Mouse (Mus musculus) hindbrain, postnatal 0 days (tissue): ENCODE measurements at regions not wholly inside any gene's neighbourhood (a gene's known extent, or its start where the extent isn't known, plus 50 kb on each side); places are given as distances from the start of the nearest gene placed in this dataset.

Source experiments
- ATAC-seq: fragments of 200-750 bp; cut with Nextera tagmentation; 2 replicates; pipeline ENCODE4 v1.8.0; 2017; ENCODE audit warnings: mild to moderate bottlenecking, moderate TSS enrichment, moderate library complexity
- DNase-seq: peaks from one replicate; pipeline ENCODE4 v3.0.0-alpha.2; 2015; ENCODE audit warnings: low spot score
- H3K27ac ChIP-seq: fragments of 300-500 bp; sonication (generic); 2 replicates; pipeline ENCODE4 v1.5.1; 2014; ENCODE audit warnings: mild to moderate bottlenecking
- H3K27me3 ChIP-seq: fragments of 300-500 bp; sonication (generic); 2 replicates; pipeline ENCODE4 v1.6.1; 2014; ENCODE audit warnings: low read length, mixed read lengths; ENCODE audit not compliant: insufficient read depth
- H3K36me3 ChIP-seq: fragments of 300-500 bp; sonication (generic); 2 replicates; pipeline ENCODE4 v1.6.1; 2014; ENCODE audit warnings: low read length, mixed read lengths; ENCODE audit not compliant: insufficient read depth
- H3K4me1 ChIP-seq: fragments of 300-500 bp; sonication (generic); 2 replicates; pipeline ENCODE4 v1.6.1; 2014; ENCODE audit warnings: antibody characterized with exemption, low read length, mixed read lengths; ENCODE audit not compliant: insufficient read depth
- H3K4me2 ChIP-seq: fragments of 300-500 bp; sonication (generic); 2 replicates; pipeline ENCODE4 v1.6.1; 2014; ENCODE audit warnings: low read depth, mild to moderate bottlenecking, low read length, moderate library complexity, mixed read lengths
- H3K4me3 ChIP-seq: fragments of 300-500 bp; sonication (generic); 2 replicates; pipeline ENCODE4 v1.5.1; 2014; ENCODE audit warnings: low read length
- H3K9ac ChIP-seq: fragments of 300-500 bp; sonication (generic); replicated peaks from 2 replicates; pipeline ENCODE4 v1.6.1; 2014; ENCODE audit warnings: mild to moderate bottlenecking, low read length, moderate library complexity, mixed read lengths
- H3K9me3 ChIP-seq: fragments of 300-500 bp; sonication (generic); 2 replicates; pipeline ENCODE4 v1.6.1; 2016; ENCODE audit warnings: low read length, mixed read lengths
- CTCF ChIP-seq: IDR thresholded peaks from 2 replicates; pipeline ENCODE4 v1.5.1; 2016; ENCODE audit warnings: antibody characterized with exemption, control low read depth, low read depth
- WGBS: fragments of 180-500 bp; shearing (Covaris S2); extraction: QIAGEN DNeasy Blood & Tissue Kit; methylation state at CpG from one replicate; pipeline ENCODE4 v1.1.7; 2014; 5-methylcytosine and 5-hydroxymethylcytosine counted together

- 56% methylated on average over 7 of the region's 7 CpGs for WGBS
- no peak for DNase-seq
- Histone ChIP-seq H3K9ac (no peak overlapping the region), H3K36me3 (no peaks in the 10 kb centered on the region), H3K9me3 (no peaks in the 10 kb centered on the region), H3K27me3 (no peaks in the 10 kb centered on the region), H3K27ac (no peak overlapping the region), H3K4me1 (peaks cover 12% of the 10 kb centered on the region; the same call in 1 of the 2 replicates), H3K4me3 (no peak overlapping the region), H3K4me2 (no peak overlapping the region)
- ATAC-seq = no peak
- no peak for TF ChIP-seq CTCF
Measured at GRCm38 (mm10) chr8:127779021-127779689, 579.2 kb upstream of the Nrp1 start.

DNA sequence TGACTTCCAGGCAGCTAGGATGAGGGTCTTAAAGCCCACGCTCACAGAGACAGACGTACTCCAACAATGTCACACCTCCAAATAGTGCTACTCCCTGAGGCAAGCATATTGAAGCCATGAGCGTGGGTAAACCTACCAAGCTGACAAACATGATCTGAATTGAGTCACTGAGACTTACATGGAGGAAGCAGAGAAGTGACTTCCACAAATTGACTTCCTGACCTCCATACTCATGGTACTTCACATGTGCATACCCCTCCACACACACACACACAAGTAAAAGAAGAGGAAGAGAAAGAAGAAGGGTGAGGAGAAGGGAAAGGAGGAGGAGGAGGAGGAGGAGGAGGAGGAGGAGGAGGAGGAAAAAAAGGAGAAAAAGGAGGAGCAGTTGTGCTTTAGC lies 577.8 kb upstream of the Nrp1 start:
- Histone ChIP-seq H3K36me3 (no peaks in the 10 kb centered on the region), H3K9me3 (no peaks in the 10 kb centered on the region), H3K27me3 (no peaks in the 10 kb centered on the region), H3K9ac (no peak overlapping the region), H3K4me3 (no peak overlapping the region), H3K4me2 (no peak overlapping the region), H3K27ac (no peak overlapping the region), H3K4me1 (peaks cover 10% of the 10 kb centered on the region; the same call in 1 of the 2 replicates)
- DNase-seq = no peak
- no peak for ATAC-seq
- TF ChIP-seq CTCF = no peak
- WGBS = 91% methylated on average over 3 of the region's 3 CpGs

GRCm38 (mm10) chr8:127781011-127781410 lies 577.4 kb upstream of the Nrp1 start:
- H3K4me3 ChIP-seq = no peak overlapping the region
- ATAC-seq = no peak
- no peak for DNase-seq
- no peak for TF ChIP-seq CTCF
- no peak overlapping the region for H3K27ac ChIP-seq
- H3K4me1 ChIP-seq = peaks cover 6% of the 10 kb centered on the region; the same call in 1 of the 2 replicates
- H3K9ac ChIP-seq = no peak overlapping the region
- no peaks in the 10 kb centered on the region for H3K27me3 ChIP-seq
- H3K9me3 ChIP-seq = no peaks in the 10 kb centered on the region
- no peaks in the 10 kb centered on the region for H3K36me3 ChIP-seq
- 81% methylated on average over 1 of the region's 1 CpGs for WGBS
- no peak overlapping the region for H3K4me2 ChIP-seq

- ATAC-seq = no peak
- no peak overlapping the region for H3K9ac ChIP-seq
- H3K4me2 ChIP-seq = no peak overlapping the region
- no peak overlapping the region for H3K27ac ChIP-seq
- H3K27me3 ChIP-seq = no peaks in the 10 kb centered on the region
- no peak for TF ChIP-seq CTCF
- H3K4me3 ChIP-seq = no peak overlapping the region
- WGBS = 80% methylated on average over 5 of the region's 5 CpGs
- H3K9me3 ChIP-seq = no peaks in the 10 kb centered on the region
- H3K4me1 ChIP-seq = no peaks in the 10 kb centered on the region
- no peaks in the 10 kb centered on the region for H3K36me3 ChIP-seq
- DNase-seq = no peak
Measured at GRCm38 (mm10) chr8:127792611-127793010, 565.8 kb upstream of the Nrp1 start.

GRCm38 (mm10) chr8:127799849-127800471 lies 558.4 kb upstream of the Nrp1 start:
- Histone ChIP-seq H3K4me3 (no peak overlapping the region), H3K36me3 (no peaks in the 10 kb centered on the region), H3K27ac (no peak overlapping the region), H3K9ac (no peak overlapping the region), H3K4me1 (peaks cover 5% of the 10 kb centered on the region; the same call in 1 of the 2 replicates), H3K9me3 (no peaks in the 10 kb centered on the region), H3K4me2 (no peak overlapping the region), H3K27me3 (no peaks in the 10 kb centered on the region)
- no peak for TF ChIP-seq CTCF
- no peak for ATAC-seq
- DNase-seq = no peak
- WGBS = 86% methylated on average over 6 of the region's 6 CpGs

- Histone ChIP-seq H3K27me3 (no peaks in the 10 kb centered on the region), H3K4me2 (no peak overlapping the region), H3K27ac (no peak overlapping the region), H3K9me3 (no peaks in the 10 kb centered on the region), H3K9ac (no peak overlapping the region), H3K4me1 (peaks cover 5% of the 10 kb centered on the region; the same call in 1 of the 2 replicates), H3K4me3 (no peak overlapping the region), H3K36me3 (no peaks in the 10 kb centered on the region)
- no peak for ATAC-seq
- no peak for DNase-seq
- WGBS = 65% methylated on average over 7 of the region's 7 CpGs
- TF ChIP-seq CTCF = no peak
Measured at GRCm38 (mm10) chr8:127802136-127802535, 556.3 kb upstream of the Nrp1 start.
